Mouse (Mus musculus): ENCODE data around the gene Ciao2b.

DNA sequence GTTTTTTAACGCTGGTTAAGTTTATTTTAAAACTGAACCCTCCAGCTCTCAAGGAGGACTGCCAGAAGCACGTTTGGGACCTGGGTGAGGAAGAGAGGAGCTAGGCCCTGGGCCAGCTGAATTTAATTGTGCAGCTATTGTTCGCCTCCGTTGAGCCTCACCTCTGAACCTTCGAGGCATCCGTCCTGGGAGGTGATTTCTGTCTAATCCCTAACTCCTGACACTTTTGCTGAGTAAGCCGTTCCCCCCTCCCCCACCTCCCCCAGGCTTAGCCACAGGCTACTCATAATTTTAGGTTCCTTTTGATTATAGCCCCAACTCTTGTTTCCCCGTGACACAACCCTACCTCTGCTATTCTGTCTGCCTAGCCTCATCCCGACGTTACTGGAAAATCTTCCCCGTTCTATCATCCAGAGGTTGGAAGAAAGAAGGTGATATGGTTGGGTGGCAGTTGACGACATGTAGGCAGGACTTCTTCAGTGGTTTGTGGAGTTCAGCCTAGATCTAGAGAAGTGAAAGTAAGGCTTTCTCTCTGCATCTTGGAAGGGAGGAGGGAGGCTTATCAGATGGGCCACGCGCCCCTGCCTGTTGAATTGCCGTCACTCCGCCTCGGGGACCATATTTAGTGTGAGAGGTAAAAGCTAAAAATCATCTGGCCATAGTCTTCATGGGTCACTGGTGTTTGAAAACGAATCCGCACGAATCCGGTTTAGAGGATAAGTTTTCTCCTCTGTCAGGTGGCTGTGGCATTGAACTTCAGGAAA lies 45.8 kb downstream of the Ciao2b start:
- no peak for TF ChIP-seq POLR2A (IDR thresholded peaks at IDR 0.05; ENCODE audit: insufficient read depth, low read depth, low read length)
- TF ChIP-seq EP300 (IDR thresholded peaks at IDR 0.05; ENCODE audit: insufficient read depth, low read depth, low read length): no peak

Data from heart, adult 2 months (tissue).